Mouse (Mus musculus): Measurements from ENCODE around the gene Scin. TPM values are rescaled to one million over a fixed set of nuclear protein-coding genes. Genes with fewer than 3 reads are reported as not detected.

Scin gene
- polyA plus RNA-seq, 1 experiment from 2014 or later: not detected

- WGBS: 76% methylated on average over 9 of the region's 9 CpGs
- no peak overlapping the region for H3K9ac ChIP-seq (ENCODE audit: low read length)
- DNase-seq (ENCODE audit: low spot score): no peak
- no peaks in the 10 kb centered on the region for H3K9me3 ChIP-seq (ENCODE audit: control insufficient read depth, low read length)
- H3K4me3 ChIP-seq (ENCODE audit: low read depth, low read length): no peak overlapping the region
- no peaks in the 10 kb centered on the region for H3K36me3 ChIP-seq (ENCODE audit: control insufficient read depth, insufficient read depth, low read length)
- peaks cover 3% of the 10 kb centered on the region; the same call in 1 of the 2 replicates for H3K4me1 ChIP-seq (replicated peaks; ENCODE audit: control insufficient read depth, insufficient read depth, low read length)
- no peak overlapping the region for H3K27ac ChIP-seq (ENCODE audit: low read depth, low read length)
- no peak for ATAC-seq (replicated peaks; ENCODE audit: low FRiP score)
- H3K4me2 ChIP-seq (ENCODE audit: low read depth, low read length, severe bottlenecking): no peak overlapping the region
- no peaks in the 10 kb centered on the region for H3K27me3 ChIP-seq (ENCODE audit: control insufficient read depth, insufficient read depth, low read length)
Measured at GRCm38 (mm10) chr12:40016068-40016467, 118.0 kb downstream of the Scin start.

DNA sequence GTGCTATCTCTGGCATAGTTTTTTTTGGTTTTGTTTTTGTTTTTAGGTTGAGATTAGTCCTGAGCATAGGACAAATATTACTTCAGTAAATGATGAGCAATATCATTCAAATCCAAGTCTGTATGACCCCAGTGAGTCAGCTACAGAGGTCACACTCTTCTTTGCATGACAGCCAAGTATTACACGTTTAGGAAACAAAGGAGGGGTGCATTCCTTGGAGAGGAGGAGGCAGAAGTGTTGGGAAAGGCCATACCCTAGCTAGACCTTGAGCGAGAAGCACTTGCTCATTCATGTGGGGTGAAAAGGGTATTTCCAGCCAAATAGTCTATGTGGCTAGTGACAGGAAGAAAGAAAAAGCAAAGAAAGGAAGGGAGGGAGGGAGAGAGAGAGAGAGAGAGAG is 124.2 kb downstream of the Scin start:
- ATAC-seq (replicated peaks; ENCODE audit: low FRiP score) (no peak), DNase-seq (ENCODE audit: low spot score) (no peak)
- 56% methylated on average over 2 of the region's 2 CpGs for WGBS
- Histone ChIP-seq H3K9ac (ENCODE audit: low read length) (no peak overlapping the region), H3K27ac (ENCODE audit: low read depth, low read length) (no peak overlapping the region), H3K4me2 (ENCODE audit: low read depth, low read length, severe bottlenecking) (no peak overlapping the region), H3K4me3 (ENCODE audit: low read depth, low read length) (no peak overlapping the region), H3K27me3 (ENCODE audit: control insufficient read depth, insufficient read depth, low read length) (no peaks in the 10 kb centered on the region), H3K36me3 (ENCODE audit: control insufficient read depth, insufficient read depth, low read length) (no peaks in the 10 kb centered on the region), H3K4me1 (replicated peaks; ENCODE audit: control insufficient read depth, insufficient read depth, low read length) (no peaks in the 10 kb centered on the region; the same call in 1 of the 2 replicates), H3K9me3 (ENCODE audit: control insufficient read depth, low read length) (no peaks in the 10 kb centered on the region)

Other genes with a start within 250 kb of the Scin start
- gene Arl4a, start 96.2 kb downstream of the Scin start, polyA plus RNA-seq (2014; fragmentation: Nextera tagmentation; extraction: Ambion mirVana): 55.1 and 63.8 TPM in 2 replicates
- not detected in 2 replicates for gene Lsmem1, start 65.3 kb upstream of the Scin start, polyA plus RNA-seq (2014; fragmentation: Nextera tagmentation; extraction: Ambion mirVana)
- 200 and 201 TPM in 2 replicates for gene Ifrd1, start 114.3 kb upstream of the Scin start, polyA plus RNA-seq (2014; fragmentation: Nextera tagmentation; extraction: Ambion mirVana)

Measured in forebrain, embryonic 11.5 days (tissue).